Comparison of ENCODE assay signal across 15 mouse cellular contexts in the genomic region with DNA sequence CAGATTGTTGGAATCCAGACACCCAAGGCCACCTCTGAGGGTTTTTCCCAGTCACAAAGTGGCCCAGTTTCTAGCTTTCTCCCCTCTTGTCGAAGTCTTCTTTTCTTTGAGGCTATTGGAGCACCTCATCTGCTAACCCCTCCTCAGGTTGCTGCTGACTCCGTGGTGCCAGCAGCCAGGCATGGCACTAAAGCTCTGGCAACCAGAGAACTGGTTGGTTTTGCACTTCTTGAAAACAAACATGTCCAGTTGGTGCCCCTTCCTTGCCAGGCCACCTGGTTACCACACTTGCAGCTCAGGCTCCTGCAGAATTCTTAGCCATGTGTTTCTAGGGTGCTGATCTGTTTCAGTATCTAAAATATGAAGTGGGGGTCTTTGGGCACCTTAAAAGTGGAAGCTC. TPM values are rescaled to one million over a fixed set of nuclear protein-coding genes. Genes with fewer than 3 reads are reported as not detected.
A peak's percentile ranks its signal among the peaks of the same experiment; 100 is the strongest.
DNase-seq lines count a peak whose midpoint lies in the region; ATAC-seq and TF ChIP-seq lines count a peak whose summit lies in the region.
"Had no signal": no experiment of that assay in that cellular context is flagged by ENCODE, and none has a peak within 500 bp of the region (broad histone marks: within the 10 kb centered on the region; RNA-seq: fewer than 3 reads in every experiment).

No protein-coding gene starts in this region.

- no peak for DNase-seq in midbrain, postnatal 0 days (ENCODE audit: low spot score)
- peak; percentile 67 for DNase-seq in skeletal muscle tissue, adult 2 months (ENCODE audit: low read depth, low spot score)
- no peak for DNase-seq in cerebellum, adult 9-11 months
- DNase-seq: cerebellum, adult 11 months; heart, adult 11 months; kidney, postnatal 10 days; lung, embryonic 14.5 days; right cerebral cortex, adult 18-20 months; thymus, adult 18-20 months had no signal

- H3K27me3 ChIP-seq in heart, embryonic 11.5 days (ENCODE audit: control insufficient read depth, insufficient read depth, low read length) = no peaks in the 10 kb centered on the region
- no peaks in the 10 kb centered on the region for H3K27me3 ChIP-seq in heart, embryonic 12.5 days (replicated peaks)
- no peaks in the 10 kb centered on the region for H3K27me3 ChIP-seq in midbrain, embryonic 13.5 days
- no peaks in the 10 kb centered on the region for H3K27me3 ChIP-seq in midbrain, postnatal 0 days (ENCODE audit: insufficient read depth, low read length)
- no peaks in the 10 kb centered on the region for H3K27me3 ChIP-seq in forebrain, embryonic 12.5 days
- H3K27me3 ChIP-seq: hindbrain, embryonic 15.5 days; neural tube, embryonic 12.5 days had no signal

- 91% methylated on average over 2 of the region's 2 CpGs for WGBS in heart, embryonic 11.5 days (ENCODE audit: insufficient replicate concordance)
- WGBS in heart, embryonic 12.5 days = 82% methylated on average over 2 of the region's 2 CpGs
- WGBS in midbrain, embryonic 13.5 days = 95% methylated on average over 2 of the region's 2 CpGs
- WGBS in midbrain, postnatal 0 days = 91% methylated on average over 2 of the region's 2 CpGs
- 84% methylated on average over 2 of the region's 2 CpGs for WGBS in forebrain, embryonic 12.5 days

- H3K4me2 ChIP-seq in heart, embryonic 11.5 days = no peak overlapping the region
- no peak overlapping the region for H3K4me2 ChIP-seq in heart, embryonic 12.5 days
- H3K4me2 ChIP-seq in midbrain, embryonic 13.5 days (replicated peaks) = no peak overlapping the region
- no peak overlapping the region for H3K4me2 ChIP-seq in midbrain, postnatal 0 days (ENCODE audit: low read depth, low read length, poor library complexity, severe bottlenecking)
- no peak overlapping the region for H3K4me2 ChIP-seq in forebrain, embryonic 12.5 days
- H3K4me2 ChIP-seq: hindbrain, embryonic 15.5 days; lung, embryonic 14.5 days; neural tube, embryonic 12.5 days had no signal

- H3K9ac ChIP-seq in heart, embryonic 11.5 days (ENCODE audit: low read depth, low read length) = 0 out of 2 replicates have a peak overlapping the region, but pooled peaks have one; percentile 22
- H3K9ac ChIP-seq in heart, embryonic 12.5 days = no peak overlapping the region
- no peak overlapping the region for H3K9ac ChIP-seq in midbrain, embryonic 13.5 days (replicated peaks)
- H3K9ac ChIP-seq in midbrain, postnatal 0 days (replicated peaks; ENCODE audit: low read length, poor library complexity, severe bottlenecking) = no peak overlapping the region
- H3K9ac ChIP-seq in forebrain, embryonic 12.5 days = no peak overlapping the region
- H3K9ac ChIP-seq: hindbrain, embryonic 15.5 days; lung, embryonic 14.5 days; neural tube, embryonic 12.5 days had no signal

- H3K9me3 ChIP-seq in heart, embryonic 11.5 days (replicated peaks; ENCODE audit: control insufficient read depth, low read length) = no peaks in the 10 kb centered on the region
- H3K9me3 ChIP-seq in heart, embryonic 12.5 days (replicated peaks) = no peaks in the 10 kb centered on the region
- no peaks in the 10 kb centered on the region for H3K9me3 ChIP-seq in midbrain, embryonic 13.5 days
- H3K9me3 ChIP-seq in midbrain, postnatal 0 days (ENCODE audit: low read length) = no peaks in the 10 kb centered on the region
- H3K9me3 ChIP-seq in forebrain, embryonic 12.5 days = no peaks in the 10 kb centered on the region
- H3K9me3 ChIP-seq: hindbrain, embryonic 15.5 days; neural tube, embryonic 12.5 days had no signal

- no peak overlapping the region for H3K4me3 ChIP-seq in heart, embryonic 11.5 days (ENCODE audit: low read depth, low read length)
- no peak overlapping the region for H3K4me3 ChIP-seq in heart, embryonic 12.5 days
- H3K4me3 ChIP-seq in midbrain, embryonic 13.5 days (replicated peaks) = no peak overlapping the region
- no peak overlapping the region for H3K4me3 ChIP-seq in midbrain, postnatal 0 days (ENCODE audit: low read depth, low read length)
- H3K4me3 ChIP-seq in forebrain, embryonic 12.5 days (replicated peaks) = no peak overlapping the region
- H3K4me3 ChIP-seq: hindbrain, embryonic 15.5 days; neural tube, embryonic 12.5 days had no signal

- ATAC-seq in heart, embryonic 11.5 days (replicated peaks; ENCODE audit: insufficient number of reproducible peaks, low FRiP score, low TSS enrichment) = no peak
- ATAC-seq in heart, embryonic 12.5 days (ENCODE audit: insufficient number of reproducible peaks, low FRiP score) = no peak
- no peak for ATAC-seq in midbrain, embryonic 13.5 days
- ATAC-seq in midbrain, postnatal 0 days (ENCODE audit: low FRiP score) = no peak
- no peak for ATAC-seq in forebrain, embryonic 12.5 days (ENCODE audit: low FRiP score)

- H3K36me3 ChIP-seq in heart, embryonic 11.5 days (ENCODE audit: control insufficient read depth, insufficient read depth, low read length) = no peaks in the 10 kb centered on the region; the same call in 1 of the 2 replicates
- peaks cover 35% of the 10 kb centered on the region for H3K36me3 ChIP-seq in heart, embryonic 12.5 days
- H3K36me3 ChIP-seq in midbrain, embryonic 13.5 days = peaks cover 20% of the 10 kb centered on the region
- peaks cover 13% of the 10 kb centered on the region; the same call in 1 of the 2 replicates for H3K36me3 ChIP-seq in midbrain, postnatal 0 days (ENCODE audit: insufficient read depth, low read length)
- H3K36me3 ChIP-seq in forebrain, embryonic 12.5 days (replicated peaks) = peaks cover 25% of the 10 kb centered on the region

- peaks cover 69% of the 10 kb centered on the region for H3K4me1 ChIP-seq in heart, embryonic 11.5 days (ENCODE audit: control insufficient read depth, insufficient read depth, low read length)
- peaks cover 92% of the 10 kb centered on the region for H3K4me1 ChIP-seq in heart, embryonic 12.5 days (replicated peaks)
- H3K4me1 ChIP-seq in midbrain, embryonic 13.5 days (replicated peaks) = peaks cover 55% of the 10 kb centered on the region
- no peaks in the 10 kb centered on the region for H3K4me1 ChIP-seq in midbrain, postnatal 0 days (ENCODE audit: insufficient read depth, low read length)
- peaks cover 61% of the 10 kb centered on the region for H3K4me1 ChIP-seq in forebrain, embryonic 12.5 days

- no peak overlapping the region for H3K27ac ChIP-seq in heart, embryonic 11.5 days (ENCODE audit: low read depth, low read length)
- H3K27ac ChIP-seq in heart, embryonic 12.5 days (ENCODE audit: poor library complexity, severe bottlenecking) = no peak overlapping the region
- H3K27ac ChIP-seq in midbrain, embryonic 13.5 days = peak overlapping the region; percentile 72
- H3K27ac ChIP-seq in midbrain, postnatal 0 days (ENCODE audit: low read depth, low read length) = no peak overlapping the region
- peak overlapping the region; percentile 84 for H3K27ac ChIP-seq in forebrain, embryonic 12.5 days

- TF ChIP-seq CTCF in midbrain, postnatal 0 days (IDR thresholded peaks at IDR 0.05) = no peak

RNA-seq across cellular contexts. Expression of gene Capzb, which starts 52.8 kb away (rescaled TPM):
- 316 and 319 TPM in 2 replicates for polyA plus RNA-seq in heart, embryonic 11.5 days (2014; fragmentation: Nextera tagmentation; extraction: Ambion mirVana)
- 395 and 402 TPM in 2 replicates for polyA plus RNA-seq in heart, embryonic 12.5 days (2016; fragmentation: Nextera tagmentation; extraction: Ambion mirVana)
- polyA plus RNA-seq in midbrain, embryonic 13.5 days (2015; fragmentation: Nextera tagmentation; extraction: Ambion mirVana) = 321 and 324 TPM in 2 replicates
- total RNA-seq in midbrain, postnatal 0 days (2014; rRNA removed) = 84.0 and 108 TPM in 2 replicates
- 308 and 309 TPM in 2 replicates for polyA plus RNA-seq in midbrain, postnatal 0 days (2015; fragmentation: Nextera tagmentation; extraction: Ambion mirVana)
- polyA plus RNA-seq in forebrain, embryonic 12.5 days (2016; fragmentation: Nextera tagmentation; extraction: Ambion mirVana) = 307 and 312 TPM in 2 replicates

Comparison
In these comparisons a context has a peak if more than half of its experiments do, and no peak if none do; other contexts are left out.
1. H3K27ac ChIP-seq: peak in midbrain, embryonic 13.5 days (single experiment) and forebrain, embryonic 12.5 days (single experiment); none in heart, embryonic 11.5 days (single experiment), heart, embryonic 12.5 days (single experiment) and midbrain, postnatal 0 days (single experiment).